Mouse (Mus musculus) kidney, postnatal 0 days (tissue): ENCODE results near the gene Myocos. TPM values are rescaled to one million over a fixed set of nuclear protein-coding genes. Genes with fewer than 3 reads are reported as not detected.

Experiments used
- ATAC-seq: fragments of 200-750 bp; cut with Nextera tagmentation; replicated peaks from 2 replicates; pipeline ENCODE4 v1.8.0; 2017; ENCODE audit warnings: low read depth, moderate number of reproducible peaks, moderate TSS enrichment, moderate library complexity; ENCODE audit not compliant: low FRiP score
- DNase-seq: peaks from one replicate; pipeline ENCODE4 v3.0.0-alpha.2; 2016; ENCODE audit warnings: low spot score
- H3K27ac ChIP-seq: fragments of 300-500 bp; sonication (generic); 2 replicates; pipeline ENCODE4 v1.5.1; 2014; ENCODE audit warnings: mild to moderate bottlenecking
- H3K27me3 ChIP-seq: fragments of 300-500 bp; sonication (generic); 2 replicates; pipeline ENCODE4 v1.6.1; 2014; ENCODE audit warnings: low read length, mixed read lengths; ENCODE audit not compliant: insufficient read depth
- H3K36me3 ChIP-seq: fragments of 300-500 bp; sonication (generic); 2 replicates; pipeline ENCODE4 v1.6.1; 2014; ENCODE audit warnings: low read length, mixed read lengths; ENCODE audit not compliant: insufficient read depth
- H3K4me1 ChIP-seq: fragments of 300-500 bp; sonication (generic); replicated peaks from 2 replicates; pipeline ENCODE4 v1.6.1; 2014; ENCODE audit warnings: antibody characterized with exemption, low read length, mixed read lengths; ENCODE audit not compliant: insufficient read depth
- H3K4me2 ChIP-seq: fragments of 300-500 bp; sonication (generic); 2 replicates; pipeline ENCODE4 v1.6.1; 2014; ENCODE audit warnings: mild to moderate bottlenecking, low read length, moderate library complexity, mixed read lengths
- H3K4me3 ChIP-seq: fragments of 300-500 bp; sonication (generic); replicated peaks from 2 replicates; pipeline ENCODE4 v1.5.1; 2014; ENCODE audit warnings: low read depth, low read length
- H3K9ac ChIP-seq: fragments of 300-500 bp; sonication (generic); 2 replicates; pipeline ENCODE4 v1.6.1; 2014; ENCODE audit warnings: low read depth, low read length
- H3K9me3 ChIP-seq: fragments of 300-500 bp; sonication (generic); replicated peaks from 2 replicates; pipeline ENCODE4 v1.6.1; 2016; ENCODE audit warnings: low read length, inconsistent platforms, mixed read lengths
- CTCF ChIP-seq: IDR thresholded peaks from 2 replicates; pipeline ENCODE4 v1.5.1; 2016; ENCODE audit warnings: antibody characterized with exemption, low read depth, mild to moderate bottlenecking, moderate library complexity
- WGBS: fragments of 180-500 bp; shearing (Covaris S2); extraction: QIAGEN DNeasy Blood & Tissue Kit; methylation state at CpG from one replicate; pipeline ENCODE4 v1.1.7; 2014; 5-methylcytosine and 5-hydroxymethylcytosine counted together
- polyA plus RNA-seq: library from polyadenylated mRNA; unstranded; fragments of >200 nt; fragmentation: Nextera tagmentation; extraction: Ambion mirVana; gene quantifications from 2 replicates; pipeline ENCODE4 v1.2.1, GENCODE M21; 2015

Gene Myocos
- polyA plus RNA-seq, 1 experiment from 2014 or later = not detected

GRCm38 (mm10) chr1:162660276-162660860 lies 2.3 kb upstream of the Myocos start:
- Histone ChIP-seq H3K27me3 (no peaks in the 10 kb centered on the region), H3K4me3 (no peak overlapping the region), H3K27ac (no peak overlapping the region), H3K36me3 (no peaks in the 10 kb centered on the region), H3K4me2 (no peak overlapping the region), H3K4me1 (no peaks in the 10 kb centered on the region), H3K9ac (no peak overlapping the region), H3K9me3 (no peaks in the 10 kb centered on the region)
- ATAC-seq (no peak), DNase-seq (no peak)
- WGBS = 81% methylated on average over 11 of the region's 11 CpGs
- TF ChIP-seq CTCF = no peak

- no peak overlapping the region for H3K4me3 ChIP-seq
- no peak for DNase-seq
- H3K9me3 ChIP-seq = no peaks in the 10 kb centered on the region
- no peaks in the 10 kb centered on the region for H3K27me3 ChIP-seq
- 90% methylated on average over 14 of the region's 14 CpGs for WGBS
- no peak for ATAC-seq
- H3K4me2 ChIP-seq = no peak overlapping the region
- H3K9ac ChIP-seq = no peak overlapping the region
- no peak overlapping the region for H3K27ac ChIP-seq
- no peak for TF ChIP-seq CTCF
- no peaks in the 10 kb centered on the region for H3K4me1 ChIP-seq
- no peaks in the 10 kb centered on the region for H3K36me3 ChIP-seq
Measured at GRCm38 (mm10) chr1:162648416-162648815, 9.6 kb downstream of the Myocos start.

GRCm38 (mm10) chr1:162646083-162646686 lies 11.8 kb downstream of the Myocos start:
- no peaks in the 10 kb centered on the region for H3K9me3 ChIP-seq
- no peaks in the 10 kb centered on the region for H3K27me3 ChIP-seq
- H3K4me3 ChIP-seq = no peak overlapping the region
- H3K36me3 ChIP-seq = no peaks in the 10 kb centered on the region
- 84% methylated on average over 10 of the region's 10 CpGs for WGBS
- DNase-seq (no peak), ATAC-seq (no peak)
- no peak overlapping the region for H3K4me2 ChIP-seq
- no peak for TF ChIP-seq CTCF
- H3K9ac ChIP-seq = no peak overlapping the region
- H3K27ac ChIP-seq = no peak overlapping the region
- no peaks in the 10 kb centered on the region for H3K4me1 ChIP-seq

GRCm38 (mm10) chr1:162643752-162644151 lies 14.3 kb downstream of the Myocos start:
- H3K36me3 ChIP-seq = no peaks in the 10 kb centered on the region
- no peaks in the 10 kb centered on the region for H3K4me1 ChIP-seq
- DNase-seq (no peak), ATAC-seq (no peak)
- TF ChIP-seq CTCF = no peak
- no peak overlapping the region for H3K9ac ChIP-seq
- no peaks in the 10 kb centered on the region for H3K27me3 ChIP-seq
- H3K27ac ChIP-seq = no peak overlapping the region
- no peak overlapping the region for H3K4me2 ChIP-seq
- WGBS = 46% methylated on average over 4 of the region's 4 CpGs
- H3K4me3 ChIP-seq = no peak overlapping the region
- H3K9me3 ChIP-seq = no peaks in the 10 kb centered on the region

- H3K27ac ChIP-seq = no peak overlapping the region
- no peaks in the 10 kb centered on the region for H3K36me3 ChIP-seq
- DNase-seq = peak; percentile 21
- H3K4me1 ChIP-seq = no peaks in the 10 kb centered on the region
- WGBS = 62% methylated on average over 3 of the region's 3 CpGs
- H3K9ac ChIP-seq = no peak overlapping the region
- no peak for ATAC-seq
- H3K4me2 ChIP-seq = no peak overlapping the region
- TF ChIP-seq CTCF = no peak
- H3K4me3 ChIP-seq = no peak overlapping the region
- no peaks in the 10 kb centered on the region for H3K9me3 ChIP-seq
- H3K27me3 ChIP-seq = no peaks in the 10 kb centered on the region
Measured at GRCm38 (mm10) chr1:162642591-162642990, 15.4 kb downstream of the Myocos start.

GRCm38 (mm10) chr1:162639861-162640260 lies 18.2 kb downstream of the Myocos start:
- H3K4me2 ChIP-seq = no peak overlapping the region
- ATAC-seq (no peak), DNase-seq (no peak)
- no peak overlapping the region for H3K27ac ChIP-seq
- H3K9me3 ChIP-seq = no peaks in the 10 kb centered on the region
- no peaks in the 10 kb centered on the region for H3K36me3 ChIP-seq
- no peak overlapping the region for H3K9ac ChIP-seq
- no peak overlapping the region for H3K4me3 ChIP-seq
- no peak for TF ChIP-seq CTCF
- 96% methylated on average over 1 of the region's 1 CpGs for WGBS
- no peaks in the 10 kb centered on the region for H3K27me3 ChIP-seq
- no peaks in the 10 kb centered on the region for H3K4me1 ChIP-seq
